Mouse (Mus musculus): ENCODE measurements at regions not wholly inside any gene's neighbourhood (a gene's known extent, or its start where the extent isn't known, plus 50 kb on each side); places are given as distances from the start of the nearest gene placed in this dataset.
"Not testable (repeated sequence)": the region's sequence is repeated elsewhere in the genome, so short reads cannot be mapped to it uniquely, and the experiment has no call there.

DNA sequence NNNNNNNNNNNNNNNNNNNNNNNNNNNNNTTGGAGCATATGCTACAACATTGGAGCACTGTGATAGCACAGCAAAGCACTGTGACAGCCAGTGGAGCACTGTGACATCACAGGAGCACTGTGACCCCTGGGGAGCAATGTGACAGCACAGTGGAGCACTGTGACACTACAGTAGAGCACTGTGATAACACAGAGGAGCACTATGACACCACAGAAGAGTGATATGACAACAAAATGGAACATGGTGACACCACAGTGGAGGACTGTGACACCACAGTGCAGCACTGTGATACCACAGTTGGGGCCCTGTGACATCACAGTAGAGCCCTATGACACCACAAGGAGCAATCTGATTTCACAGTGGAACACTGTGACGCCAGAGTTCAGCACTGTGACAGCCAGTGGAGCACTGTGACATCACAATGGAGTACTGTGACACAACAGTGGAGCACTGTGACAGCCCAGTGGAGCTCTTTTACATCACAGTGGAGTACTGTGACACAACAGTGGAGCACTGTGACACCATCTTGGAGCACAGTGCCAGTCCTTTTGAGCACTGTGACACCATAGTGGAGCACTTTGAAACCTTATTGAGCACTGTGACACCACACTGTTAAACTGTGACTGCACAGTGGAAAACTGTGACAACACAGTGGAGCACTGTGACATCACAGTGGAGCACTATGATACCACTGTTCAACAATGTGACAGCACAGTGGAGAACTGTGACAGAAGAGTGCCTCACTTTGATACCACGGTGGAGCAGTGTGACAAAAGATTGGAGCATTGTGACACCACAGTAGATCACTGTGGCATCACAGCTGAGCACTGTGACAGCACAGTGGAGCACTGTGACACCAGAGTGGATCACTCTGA, 116.9 kb upstream of the Vmn1r2 start:
- no peak for DNase-seq

DNA sequence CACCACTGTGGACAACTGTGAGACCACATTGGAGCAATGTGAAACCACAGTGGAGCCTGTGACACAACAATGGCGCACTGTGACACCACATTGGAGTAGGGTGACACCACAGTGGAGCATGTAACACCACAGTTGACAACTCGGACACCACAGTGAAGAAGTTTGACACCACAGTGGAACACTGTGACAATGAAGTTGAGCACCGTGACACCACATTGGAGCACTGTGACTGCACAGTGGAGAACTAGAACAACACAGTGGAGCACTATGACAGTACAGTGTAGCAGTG, 116.3 kb upstream of the Vmn1r2 start:
- no peak for DNase-seq

DNA sequence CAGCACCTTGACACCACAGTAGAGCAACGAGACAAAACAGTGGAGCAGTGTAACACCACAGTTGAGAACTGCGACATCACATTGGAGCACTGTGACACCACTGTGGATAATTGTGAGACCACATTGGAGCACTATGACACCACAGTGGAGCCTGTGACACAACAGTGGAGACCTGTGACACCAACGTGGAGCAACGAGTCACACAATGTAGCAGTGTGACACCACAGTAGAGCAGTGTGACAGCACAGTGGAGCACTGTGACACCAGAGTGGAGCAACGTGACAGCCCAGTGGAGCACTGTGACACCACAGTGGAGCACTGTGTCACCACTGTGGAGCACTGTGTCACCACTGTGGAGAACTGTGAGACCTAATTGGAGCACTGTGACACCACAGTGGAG, 115.9 kb upstream of the Vmn1r2 start:
- DNase-seq: no peak

DNA sequence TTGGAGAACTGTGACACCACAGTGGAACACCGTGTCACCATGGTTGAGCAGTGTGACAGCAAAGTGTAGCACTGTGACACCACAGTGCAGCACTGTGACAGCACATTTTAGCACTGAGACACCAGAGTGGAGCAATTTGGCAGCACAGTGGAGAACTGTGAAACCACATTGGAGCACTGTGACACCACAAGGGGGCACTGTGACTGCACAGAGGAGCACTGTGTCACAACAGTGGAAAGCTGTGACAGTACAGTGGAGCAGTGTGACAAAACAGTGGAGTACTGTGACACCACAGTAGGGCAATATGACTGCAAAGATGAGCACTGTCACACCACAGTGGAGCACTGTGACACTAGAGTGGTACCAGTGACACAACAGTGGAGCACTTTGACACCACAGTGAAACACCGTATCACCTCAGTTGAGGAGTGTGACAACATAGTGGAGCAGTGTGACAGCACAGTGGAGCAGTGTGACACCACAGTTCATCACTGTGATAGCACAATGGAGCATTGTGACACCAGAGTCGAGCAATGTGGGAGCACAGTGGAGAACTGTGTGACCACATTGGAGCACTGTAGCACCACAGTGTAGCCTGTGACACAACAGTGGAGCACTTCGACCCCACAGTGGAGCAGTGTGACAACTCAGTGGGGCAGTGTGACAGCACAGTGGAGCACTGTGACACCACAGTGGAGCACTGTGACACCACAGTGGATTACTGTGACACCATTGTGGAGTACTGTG, 114.6 kb upstream of the Vmn1r2 start:
- peak in 1 of 2 experiments; percentile 1 for DNase-seq

DNA sequence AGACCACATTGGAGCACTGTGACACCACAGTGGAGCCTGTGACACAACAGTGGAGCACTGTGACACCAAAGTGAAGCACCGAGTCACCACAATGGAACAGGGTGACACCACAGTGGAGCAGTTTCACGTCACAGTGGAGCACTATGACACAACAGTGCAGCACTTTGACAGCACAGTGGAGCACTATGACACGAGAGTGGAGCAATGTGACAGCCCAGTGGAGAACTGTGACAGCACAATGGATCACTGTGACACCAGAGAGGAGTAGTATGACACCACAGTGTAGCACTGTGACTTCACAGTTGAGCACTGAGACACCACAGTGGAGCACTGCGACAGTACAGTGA, 114.1 kb upstream of the Vmn1r2 start:
- DNase-seq: no peak

DNA sequence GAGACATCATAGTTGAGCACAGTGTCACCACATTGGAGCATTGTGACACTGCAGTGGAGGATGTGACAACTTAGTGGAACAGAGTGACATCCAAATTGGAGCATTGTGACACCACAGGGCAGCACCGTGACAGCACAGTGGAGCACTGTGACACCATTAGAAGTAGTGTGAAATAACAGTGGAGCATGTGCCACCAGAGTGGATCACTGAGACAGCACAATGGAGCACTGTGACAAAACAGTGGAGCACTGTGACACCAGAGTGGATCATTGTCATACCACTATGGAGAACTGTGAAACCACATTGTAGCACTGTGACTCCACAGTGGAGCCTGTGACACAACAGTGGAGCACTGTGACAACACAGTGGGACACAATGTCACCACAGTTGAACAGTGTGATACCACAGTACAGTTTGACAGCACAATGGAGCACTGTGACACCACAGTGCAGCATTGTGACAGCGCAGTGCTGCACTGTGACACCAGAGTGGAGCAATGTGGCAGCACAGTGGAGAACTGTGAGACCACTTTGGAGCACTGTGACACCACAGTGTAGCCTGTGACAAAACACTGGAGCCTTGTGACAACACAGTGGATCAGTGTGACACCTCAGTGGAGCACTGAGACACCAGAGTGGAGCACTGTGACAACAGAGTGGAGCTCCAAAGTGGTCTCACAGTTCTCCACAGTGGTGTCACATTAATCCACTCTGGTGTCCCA, 113.5 kb upstream of the Vmn1r2 start:
- DNase-seq: no peak

DNA sequence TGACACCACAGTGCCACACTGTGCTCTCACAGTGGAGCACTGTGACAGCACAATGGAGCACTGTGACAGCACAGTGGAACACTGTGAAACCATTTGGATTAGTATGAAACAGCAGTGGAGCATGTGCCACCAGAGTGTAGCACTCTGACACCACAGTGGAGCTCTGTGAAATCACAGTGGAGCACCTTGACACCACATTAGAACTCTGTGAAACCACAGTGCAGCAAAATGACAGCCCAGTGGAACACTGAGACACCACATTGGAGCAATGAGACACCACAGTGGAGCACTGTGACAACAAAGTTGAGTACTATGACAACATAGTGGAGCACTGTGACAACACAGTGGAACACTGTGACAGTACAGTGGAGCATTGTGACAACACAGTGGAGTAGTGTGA, 112.2 kb upstream of the Vmn1r2 start:
- no peak for DNase-seq

DNA sequence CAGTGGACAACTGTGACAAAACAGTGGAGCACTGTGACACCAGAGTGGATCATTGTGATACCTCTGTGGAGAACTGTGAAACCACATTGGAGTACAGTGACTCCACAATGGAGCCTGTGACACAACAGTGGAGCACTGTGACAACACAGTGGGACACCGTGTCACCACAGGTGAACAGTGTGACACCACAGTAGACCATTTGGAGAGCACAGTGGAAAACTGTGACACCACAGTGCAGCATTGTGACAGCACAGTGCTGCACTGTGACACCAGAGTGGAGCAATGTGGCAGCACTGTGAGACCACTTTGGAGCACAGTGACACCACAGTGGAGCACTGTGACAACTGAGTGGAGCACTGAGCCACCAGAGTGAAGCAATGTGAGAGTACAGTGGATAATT, 111.7 kb upstream of the Vmn1r2 start:
- DNase-seq: no peak

DNA sequence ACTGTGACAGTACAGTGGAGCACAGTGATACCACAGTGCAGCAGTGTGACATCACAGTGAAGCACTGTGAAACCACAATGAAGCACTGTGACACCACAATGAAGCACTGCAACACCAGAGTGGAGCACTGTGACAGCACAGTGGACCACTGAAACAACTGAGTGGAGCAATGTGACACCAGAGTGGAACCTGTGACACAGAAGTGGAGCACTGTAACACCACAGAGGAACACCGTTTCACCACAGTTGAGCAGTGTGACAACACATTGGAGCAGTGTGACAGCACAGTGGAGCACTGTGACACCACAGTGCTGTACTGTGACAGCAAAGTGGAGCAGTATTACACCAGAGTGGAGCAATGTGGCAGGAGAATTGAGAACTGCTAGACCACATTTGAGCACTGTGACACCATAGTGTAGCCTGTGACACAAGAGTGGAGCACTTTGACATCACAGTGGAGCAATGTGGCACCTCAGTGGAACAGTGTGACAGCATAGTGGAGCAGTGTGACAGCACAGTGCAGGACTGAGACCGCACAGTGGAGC, 107.5 kb upstream of the Vmn1r2 start:
- DNase-seq: peak in 1 of 2 experiments; percentile 0

DNA sequence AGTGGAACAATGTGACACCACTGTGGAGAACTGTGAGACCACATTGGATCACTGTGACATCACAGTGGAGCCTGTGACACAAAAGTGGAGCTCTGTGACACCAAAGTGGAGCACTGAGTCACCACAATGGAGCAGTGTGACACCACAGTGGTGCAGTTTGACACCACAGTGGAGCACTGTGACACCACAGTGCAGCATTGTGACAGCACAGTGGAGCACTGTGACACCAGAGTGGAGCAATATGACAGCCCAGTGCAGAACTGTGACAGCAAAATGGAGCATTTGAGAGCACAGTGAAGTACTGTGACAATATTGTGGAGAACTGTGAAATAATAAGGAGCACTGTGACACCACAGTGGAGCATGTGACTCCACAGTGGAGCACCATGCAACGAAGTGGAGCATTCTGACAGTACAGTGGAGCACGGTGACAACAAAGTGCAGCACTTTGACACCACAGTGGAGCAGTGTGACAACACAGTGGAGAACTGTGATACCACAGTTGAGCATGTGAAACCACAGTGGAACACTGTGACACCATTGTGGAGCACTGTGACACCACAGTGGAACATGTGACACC, 105.0 kb upstream of the Vmn1r2 start:
- DNase-seq: no peak

DNA sequence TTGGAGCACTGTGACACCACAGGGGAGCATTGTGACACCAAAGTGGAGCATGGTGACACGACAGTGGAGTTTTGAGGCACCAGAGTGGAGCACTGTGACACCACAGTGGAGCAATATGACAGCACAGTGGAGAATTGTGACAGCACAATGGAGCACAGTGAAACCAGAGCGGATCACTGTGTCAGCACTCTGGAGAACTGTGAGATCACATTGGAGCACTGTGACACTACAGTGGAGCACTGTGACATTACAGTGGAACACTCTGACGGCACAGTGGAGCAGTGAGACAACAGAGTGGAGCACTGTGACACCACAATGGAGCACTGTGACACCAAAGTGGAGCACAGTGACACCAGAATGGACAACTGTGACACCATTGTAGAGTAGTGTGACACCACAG, 103.2 kb upstream of the Vmn1r2 start:
- DNase-seq: no peak

DNA sequence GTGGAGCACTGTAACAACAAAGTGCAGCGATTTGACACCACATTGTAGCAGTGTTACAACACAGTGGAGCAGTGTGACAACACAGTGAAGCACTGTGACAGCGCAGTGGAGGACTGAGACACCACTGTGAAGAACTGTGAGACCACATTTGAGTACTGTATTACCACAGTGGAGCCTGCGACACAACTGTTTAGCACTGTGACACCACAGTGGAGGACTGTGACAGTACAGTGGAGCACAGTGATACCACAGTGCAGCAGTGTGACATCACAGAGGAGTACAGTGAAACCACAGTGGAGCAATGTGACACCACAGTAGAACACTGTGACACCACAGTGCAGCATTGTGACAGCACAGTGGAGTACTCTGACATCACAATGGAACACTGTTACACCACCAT, 102.5 kb upstream of the Vmn1r2 start:
- DNase-seq: no peak

DNA sequence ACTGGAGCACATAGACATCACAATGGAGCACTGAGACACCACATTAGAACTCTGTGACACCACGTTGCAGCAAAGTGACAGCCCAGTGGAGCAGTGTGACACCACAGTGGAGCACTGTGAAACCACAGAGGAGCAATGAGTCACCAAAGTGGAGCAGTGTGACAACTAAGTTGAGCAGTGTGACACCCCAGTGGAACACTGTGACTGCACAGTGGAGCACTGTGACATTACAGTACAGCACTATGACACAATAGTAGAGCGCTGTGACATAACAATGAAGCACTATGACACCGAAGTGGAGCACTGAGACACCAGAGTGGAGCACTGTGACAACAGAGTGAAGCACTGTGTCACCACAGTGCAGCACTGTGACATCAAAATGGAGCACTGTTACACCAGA, 101.8 kb upstream of the Vmn1r2 start:
- DNase-seq: not testable (repeated sequence)

DNA sequence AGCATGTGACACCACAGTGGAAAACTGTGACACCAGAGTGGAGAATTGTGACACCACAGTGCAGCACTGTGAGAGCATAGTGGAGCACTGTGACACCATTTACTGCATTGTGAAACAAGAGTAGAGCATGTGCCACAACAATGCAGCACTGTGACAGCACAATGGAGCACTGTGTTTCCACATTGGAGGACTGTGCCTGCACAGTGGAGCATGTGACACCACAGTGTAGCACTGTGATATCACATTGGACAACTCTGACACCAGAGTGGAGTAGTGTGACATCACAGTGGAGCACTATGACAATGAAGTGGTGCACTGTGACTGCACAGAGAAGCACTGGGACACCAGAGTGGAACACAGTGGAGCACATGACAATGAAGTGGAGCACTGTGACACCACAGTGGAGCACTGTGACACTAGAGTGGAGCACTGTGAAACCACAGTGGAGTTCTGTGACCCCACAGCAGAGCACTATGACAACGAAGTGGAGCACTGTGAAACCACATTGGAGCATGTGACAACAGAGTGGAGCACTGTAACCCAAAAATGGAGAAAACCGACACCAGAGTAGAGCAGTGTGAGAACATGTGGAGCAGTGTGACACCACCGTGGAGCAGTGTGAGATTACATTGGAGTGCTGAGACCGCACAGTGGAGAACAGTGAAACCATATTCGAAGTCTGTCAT, 100.9 kb upstream of the Vmn1r2 start:
- no peak for DNase-seq

DNA sequence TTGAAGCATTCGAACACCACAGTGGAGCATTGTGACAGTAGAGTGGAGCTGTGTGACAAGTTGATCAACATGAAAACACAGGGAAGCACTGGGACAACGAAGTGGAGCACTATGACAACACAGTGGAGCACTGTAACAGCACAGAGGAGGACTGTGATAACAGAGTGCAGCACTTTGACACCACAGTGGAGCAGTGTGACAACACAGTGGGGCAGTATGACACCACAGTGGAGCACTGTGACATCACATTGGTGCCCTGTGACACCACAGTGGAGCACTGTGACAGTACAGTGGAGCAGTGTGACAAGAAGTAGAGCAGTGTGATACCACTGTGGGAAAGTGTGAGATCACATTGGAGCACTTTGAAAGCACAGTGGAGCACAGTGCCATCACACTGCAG, 99.9 kb upstream of the Vmn1r2 start:
- peak in 1 of 2 experiments; percentile 1 for DNase-seq

DNA sequence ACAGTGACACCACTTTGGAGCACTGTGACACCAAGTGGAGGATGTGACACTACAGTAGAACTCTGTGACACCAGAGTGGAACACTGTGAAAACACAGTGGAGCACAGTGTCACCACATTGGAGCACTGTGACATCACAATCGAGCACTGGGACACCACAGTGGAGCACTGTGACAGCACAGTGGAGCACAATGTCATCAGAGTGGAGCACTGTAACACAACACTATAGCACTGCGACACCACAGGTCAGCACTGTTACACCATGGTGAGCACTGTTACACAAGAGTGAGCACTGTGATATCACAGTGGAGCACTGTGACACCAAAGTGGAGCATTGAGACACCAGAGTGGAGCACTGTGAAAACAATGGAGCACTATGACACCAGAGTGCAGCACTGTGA, 99.5 kb upstream of the Vmn1r2 start:
- DNase-seq: peak in 1 of 2 experiments; percentile 8

DNA sequence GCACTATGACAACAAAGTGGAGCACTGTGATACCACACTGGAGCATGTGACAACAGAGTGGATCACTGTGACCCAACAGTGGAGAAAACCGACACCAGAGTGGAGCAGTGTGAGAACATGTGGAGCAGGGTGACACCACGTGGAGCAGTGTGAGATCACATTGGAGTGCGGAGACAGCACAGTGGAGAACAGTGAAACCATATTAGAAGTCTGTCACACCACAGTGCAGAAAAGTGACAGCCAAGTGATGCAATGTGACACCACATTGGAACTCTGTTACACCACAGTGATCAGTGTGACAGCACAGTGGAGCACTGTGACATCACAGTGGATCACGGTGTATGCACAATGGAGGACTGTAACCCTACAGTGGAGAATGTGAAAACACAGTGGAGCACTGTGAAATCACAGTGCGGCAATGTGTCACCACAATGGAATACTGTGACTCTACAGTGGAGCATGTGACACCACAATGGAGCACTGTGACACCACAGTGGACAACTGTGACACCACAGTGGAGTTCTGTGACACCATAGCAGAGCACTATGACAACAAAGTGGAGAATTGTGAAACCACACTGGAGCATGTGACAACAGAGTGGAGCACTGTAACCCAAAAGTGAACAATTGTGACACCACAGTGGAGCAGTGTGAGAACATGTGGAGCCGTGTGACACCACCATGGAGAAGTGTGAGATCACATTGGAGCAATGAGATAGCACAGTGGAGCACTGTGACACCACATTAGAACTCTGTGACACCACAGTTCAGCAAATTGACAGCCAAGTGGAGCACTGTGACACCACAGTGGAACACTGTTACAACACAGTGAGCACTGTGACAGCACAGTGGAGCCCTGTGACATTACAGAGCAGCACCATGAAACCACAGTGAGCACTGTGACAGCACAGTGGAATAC, 98.6 kb upstream of the Vmn1r2 start:
- DNase-seq: no peak

DNA sequence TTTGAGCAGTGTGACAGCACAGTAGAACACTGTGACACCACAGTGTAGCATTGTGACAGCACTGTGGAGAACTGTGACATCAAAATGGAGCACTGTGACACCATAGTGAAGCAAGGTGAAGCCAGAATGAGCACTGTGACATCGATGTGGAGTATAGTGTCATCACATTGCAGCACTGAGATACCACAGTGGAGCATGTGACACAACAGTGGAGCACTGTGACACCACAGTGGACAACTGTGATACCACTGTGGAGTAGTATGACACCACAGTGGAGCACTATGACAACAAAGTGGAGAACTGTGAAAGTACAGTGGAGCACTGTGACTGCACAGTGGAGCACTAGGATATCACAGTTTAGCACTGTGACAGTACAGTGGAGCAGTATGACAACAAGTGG, 97.8 kb upstream of the Vmn1r2 start:
- no peak for DNase-seq

DNA sequence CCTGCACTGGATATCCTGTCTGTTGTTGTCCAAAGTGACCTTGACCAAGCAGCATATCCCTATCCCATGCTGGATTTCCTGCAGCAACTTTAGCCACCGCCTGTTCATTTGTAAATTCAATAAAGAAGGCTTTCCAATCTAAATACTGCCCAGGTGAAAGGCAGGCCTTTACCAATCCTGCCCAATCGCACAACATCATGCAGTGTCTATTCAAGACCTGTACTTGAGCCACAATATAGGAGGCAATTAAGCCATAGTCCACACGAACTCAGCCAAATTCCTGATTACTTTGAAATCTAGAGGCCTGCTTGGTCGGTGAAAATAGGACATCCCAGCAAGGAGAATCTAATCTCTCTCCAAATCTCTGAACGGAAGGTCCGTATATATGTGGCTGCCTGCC, 95.8 kb upstream of the Vmn1r2 start:
- not testable (repeated sequence) for DNase-seq

DNA sequence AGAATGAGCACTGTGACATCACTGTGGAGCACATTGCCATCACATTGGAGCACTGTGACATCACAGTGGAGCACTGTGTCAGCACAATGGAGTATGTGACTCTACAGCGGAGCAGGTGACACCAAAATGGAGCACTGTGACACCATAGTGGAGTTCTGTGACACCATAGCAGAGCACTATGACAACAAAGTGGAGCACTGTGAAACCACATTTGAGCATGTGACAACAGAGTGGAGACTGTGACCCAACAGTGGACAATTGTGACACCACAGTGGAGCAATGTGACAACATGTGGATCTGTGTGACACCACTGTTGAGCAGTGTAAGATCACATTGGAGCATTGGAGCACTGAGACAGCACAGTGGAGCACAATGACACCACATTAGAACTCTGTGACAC, 87.2 kb upstream of the Vmn1r2 start:
- no peak for DNase-seq

DNA sequence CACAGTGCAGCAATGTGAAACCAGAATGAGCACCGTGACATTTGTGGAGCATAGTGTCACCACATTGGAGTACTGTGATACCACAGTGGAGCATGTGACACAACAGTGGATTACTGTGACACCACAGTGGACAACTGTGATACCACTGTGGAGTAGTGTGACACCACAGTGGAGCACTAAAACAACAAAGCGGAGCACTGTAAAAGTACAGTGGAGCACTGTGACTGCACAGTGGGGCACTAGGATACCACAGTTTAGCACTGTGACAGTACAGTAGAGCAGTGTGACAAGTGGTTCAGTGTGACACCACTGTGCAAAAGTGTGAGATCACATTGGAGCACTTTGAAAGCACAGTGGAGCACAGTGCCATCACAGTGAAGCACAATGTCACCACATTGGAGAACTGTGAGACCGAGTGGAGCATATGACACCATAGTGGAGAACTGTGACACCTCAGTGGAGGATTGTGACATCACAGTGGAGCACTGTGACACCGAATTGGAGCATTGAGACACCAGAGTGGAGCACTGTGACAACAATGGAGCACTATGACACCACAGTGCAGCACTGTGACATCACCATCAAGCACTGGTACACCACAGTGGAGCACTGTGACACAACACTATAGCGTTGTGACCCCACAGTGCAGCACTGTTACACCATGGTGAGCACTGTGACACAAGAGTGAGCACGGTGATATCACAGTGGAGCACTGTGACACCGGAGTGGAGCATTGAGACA, 86.6 kb upstream of the Vmn1r2 start:
- peak in 1 of 2 experiments; percentile 1 for DNase-seq
